Comparison of ENCODE assay signal across 9 mouse cellular contexts in genomic region chr2:121621262-121622163, GRCm38 (mm10).
DNase-seq lines count a peak whose midpoint lies in the region; ATAC-seq lines count a peak whose summit lies in the region.
"Had no signal": no experiment of that assay in that cellular context is flagged by ENCODE, and none has a peak within 500 bp of the region (broad histone marks: within the 10 kb centered on the region; RNA-seq: fewer than 3 reads in every experiment).

No protein-coding gene starts in this region.

- H3K4me2 ChIP-seq in hindbrain, embryonic 16.5 days (ENCODE audit: low read length): no peak overlapping the region

- peaks cover 8% of the 10 kb centered on the region for H3K4me1 ChIP-seq in hindbrain, embryonic 16.5 days (ENCODE audit: control insufficient read depth, insufficient read depth, low read depth, low read length)

- 46% methylated on average over 13 of the region's 13 CpGs for WGBS in hindbrain, embryonic 16.5 days

- no peak overlapping the region for H3K27ac ChIP-seq in hindbrain, embryonic 16.5 days (ENCODE audit: low read depth, low read length)

- no peaks in the 10 kb centered on the region for H3K9me3 ChIP-seq in hindbrain, embryonic 16.5 days (ENCODE audit: control insufficient read depth, low read length)

- no peak overlapping the region for H3K4me3 ChIP-seq in hindbrain, embryonic 16.5 days (ENCODE audit: low read length)

- no peaks in the 10 kb centered on the region for H3K27me3 ChIP-seq in hindbrain, embryonic 16.5 days (replicated peaks; ENCODE audit: control insufficient read depth, insufficient read depth, low read length)
- H3K27me3 ChIP-seq: Patski had no signal

- DNase-seq in left cerebral cortex, adult 11 months (ENCODE audit: low spot score): peak; percentile 53
- no peak for DNase-seq in left cerebral cortex, postnatal 4 days
- DNase-seq in embryo, embryonic 10 days (ENCODE audit: low spot score): peak; percentile 54
- peak; percentile 66 for DNase-seq in retina, postnatal 1 day
- no peak for DNase-seq in gastrocnemius, adult 8-10 months (ENCODE audit: low spot score in 2 of 2)
- no peak for DNase-seq in kidney, adult 8-10 months

- H3K36me3 ChIP-seq in hindbrain, embryonic 16.5 days (ENCODE audit: control insufficient read depth, insufficient read depth, low read length): no peaks in the 10 kb centered on the region

- peak; percentile 58 for ATAC-seq in hindbrain, embryonic 16.5 days
- ATAC-seq in inflammation-experienced regulatory T-cells, adult 6 months: no peak
- ATAC-seq: Patski had no signal

- intact Hi-C loops in left cerebral cortex, postnatal 4 days (cut with DNase I): no loop called here

- H3K9ac ChIP-seq in hindbrain, embryonic 16.5 days (ENCODE audit: low read depth, low read length): no peak overlapping the region

Comparison
In these comparisons a context has a peak if more than half of its experiments do, and no peak if none do; other contexts are left out.
1. DNase-seq: peak in left cerebral cortex, adult 11 months (single experiment), embryo, embryonic 10 days (single experiment) and retina, postnatal 1 day (single experiment); none in left cerebral cortex, postnatal 4 days (single experiment), gastrocnemius, adult 8-10 months (0 of 2) and kidney, adult 8-10 months (0 of 2).